Mouse (Mus musculus): Measurements from ENCODE around the gene Sf3b1.

- no peak for TF ChIP-seq GATA1 (IDR thresholded peaks at IDR 0.05; ENCODE audit: low read length)
- TF ChIP-seq TAL1 (IDR thresholded peaks at IDR 0.05; ENCODE audit: low read length): no peak
These were observed 21.7 kb upstream of the Sf3b1 start for GRCm38 (mm10) chr1:55048841-55049587.
